Mouse (Mus musculus): ENCODE results near the gene Gm44596.

Gene Gm44596

GRCm38 (mm10) chr6:128429300-128429699 lies 54.0 kb downstream of the Gm44596 start:
- no peak for DNase-seq (ENCODE audit: low spot score)

DNA sequence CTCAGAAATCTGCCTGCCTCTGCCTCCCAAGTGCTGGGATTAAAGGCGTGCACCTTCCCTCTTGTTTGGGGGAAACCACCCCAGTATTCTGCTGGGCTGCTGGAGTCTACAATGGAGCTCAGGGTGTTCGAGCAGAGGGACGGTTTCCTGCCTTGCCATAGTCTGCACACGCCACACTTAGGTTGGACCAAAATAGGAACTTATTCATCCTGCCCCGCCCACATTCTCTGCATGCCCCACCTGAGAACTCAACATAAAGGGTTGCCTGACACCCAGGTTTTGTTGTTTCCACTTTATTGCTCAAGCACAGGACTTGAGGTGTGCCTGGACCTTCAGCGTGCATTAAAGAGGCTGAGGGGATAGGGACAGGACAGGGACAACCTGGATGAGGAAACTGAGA lies 54.5 kb downstream of the Gm44596 start:
- no peak for DNase-seq (ENCODE audit: low spot score)

- no peak for DNase-seq (ENCODE audit: low spot score)
Measured at GRCm38 (mm10) chr6:128432356-128432915, 57.1 kb downstream of the Gm44596 start.

DNA sequence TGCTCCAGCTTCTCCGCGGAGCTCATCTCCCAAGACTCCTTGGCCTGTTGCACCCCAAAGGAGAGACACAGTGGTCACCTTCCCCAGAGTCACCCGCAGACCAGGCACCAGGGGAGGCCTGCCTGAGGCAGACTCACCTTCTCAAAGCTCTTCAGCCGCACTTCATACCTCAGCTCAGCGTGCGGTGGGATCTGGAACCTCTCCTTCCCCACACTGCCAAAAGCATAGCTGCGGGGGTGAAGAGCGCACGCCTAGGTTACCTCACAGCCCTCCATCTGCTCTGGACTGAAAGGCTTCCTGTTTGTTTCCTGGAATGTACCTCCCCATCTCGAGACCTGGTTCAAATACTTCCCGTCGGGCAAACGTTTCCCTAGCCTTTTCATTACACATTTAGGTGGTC lies 58.3 kb downstream of the Gm44596 start:
- no peak for DNase-seq (ENCODE audit: low spot score)

DNA sequence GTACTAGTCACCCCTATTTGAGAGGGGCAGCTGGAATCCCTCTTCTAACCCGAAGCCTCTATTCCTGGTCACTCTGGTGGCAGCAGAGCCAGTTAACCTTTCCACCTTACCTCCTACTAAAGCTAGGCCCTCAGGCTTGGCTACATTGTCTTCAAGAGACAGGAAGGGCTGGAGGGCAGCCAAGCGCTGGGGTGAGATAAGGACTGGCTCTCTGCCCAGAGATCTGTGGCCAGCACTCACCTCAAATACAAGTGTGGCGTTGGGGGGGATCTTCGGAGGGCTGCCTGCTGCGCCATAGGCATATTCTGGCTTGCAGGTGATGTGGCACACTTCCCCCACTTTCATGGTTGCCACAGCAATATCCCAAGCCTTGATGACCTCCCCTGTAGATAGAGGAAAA lies 60.2 kb downstream of the Gm44596 start:
- peak; percentile 92 for DNase-seq (ENCODE audit: low spot score)

- DNase-seq (ENCODE audit: low spot score), result no peak
Measured at GRCm38 (mm10) chr6:128436356-128437005, 61.2 kb downstream of the Gm44596 start.

DNA sequence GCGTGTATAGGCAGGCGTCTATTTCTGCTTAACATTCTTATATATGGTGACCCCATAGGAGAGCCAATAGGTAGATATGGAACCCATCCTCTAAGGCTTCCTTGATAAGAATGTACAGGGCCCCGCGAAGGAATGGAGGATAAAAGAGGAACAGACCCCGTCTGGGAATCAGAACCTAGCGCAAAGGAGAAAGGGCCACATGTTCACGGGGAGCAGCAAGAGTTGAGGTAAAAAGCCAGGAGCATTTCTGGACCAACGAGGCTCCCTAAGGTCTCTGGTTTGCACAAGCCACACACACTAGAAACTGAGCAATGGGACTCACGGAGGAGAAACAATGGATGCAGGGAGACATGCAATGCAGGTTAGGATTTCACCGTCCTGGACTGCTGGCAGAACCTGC lies 62.0 kb downstream of the Gm44596 start:
- no peak for DNase-seq (ENCODE audit: low spot score)

GRCm38 (mm10) chr6:128437731-128438316 lies 62.5 kb downstream of the Gm44596 start:
- DNase-seq (ENCODE audit: low spot score), result peak; percentile 77

DNA sequence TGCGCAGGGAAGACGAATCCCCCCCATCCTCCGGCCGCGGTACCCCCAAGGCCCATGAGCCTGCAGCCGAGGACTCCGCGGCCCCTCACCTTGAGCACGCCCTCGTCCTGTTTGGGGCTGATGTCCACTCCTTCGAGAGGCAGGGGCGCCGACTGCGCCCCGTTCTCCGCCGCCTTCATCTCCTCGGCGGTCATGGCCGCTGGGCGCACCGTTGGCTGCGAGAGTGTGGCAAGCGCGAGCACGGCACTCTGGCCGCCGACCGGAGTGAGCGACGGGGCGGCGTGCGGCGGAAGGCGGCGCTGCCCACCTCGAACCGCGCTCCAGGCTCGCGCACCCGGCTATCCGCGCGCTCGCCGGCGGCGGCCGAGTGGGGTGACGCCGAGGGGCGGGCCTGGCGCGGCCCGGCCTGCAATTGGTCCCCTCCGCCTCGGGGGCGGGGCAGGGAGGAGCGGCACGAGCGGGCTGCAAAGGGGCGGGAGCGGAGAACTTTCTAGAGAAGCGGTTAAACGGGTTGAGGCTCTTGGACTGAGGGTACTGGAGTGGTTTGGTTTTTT lies 63.1 kb downstream of the Gm44596 start, which contains the start of gene Fkbp4:
Gene Fkbp4 (minus strand): TSS at position 361 of the 554 bp plus-strand sequence.
- DNase-seq (ENCODE audit: low spot score), result peak; percentile 97

DNA sequence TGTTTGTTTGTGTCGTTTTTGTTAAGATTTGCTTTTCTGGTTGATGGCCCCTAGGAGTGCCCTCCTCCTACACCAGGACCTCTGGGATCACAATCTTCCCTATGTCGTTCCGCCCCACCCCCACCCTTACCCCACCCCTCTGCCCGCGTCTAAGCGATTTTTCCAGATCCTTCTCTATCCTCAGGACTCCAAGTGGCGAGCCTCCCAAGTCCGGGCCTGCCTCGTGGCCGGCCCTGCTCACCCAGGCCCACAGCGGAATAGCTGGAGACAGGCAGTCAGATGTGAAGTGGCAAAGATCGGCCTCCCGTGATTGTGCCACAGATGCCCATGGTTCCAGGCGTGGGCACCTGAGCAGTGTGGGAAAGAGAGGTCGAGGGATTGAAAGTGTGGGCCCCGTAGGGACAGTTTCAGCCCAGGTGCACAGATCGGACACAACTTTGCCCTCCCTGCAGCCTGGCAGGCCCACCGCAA lies 63.6 kb downstream of the Gm44596 start:
- DNase-seq (ENCODE audit: low spot score), result no peak

DNA sequence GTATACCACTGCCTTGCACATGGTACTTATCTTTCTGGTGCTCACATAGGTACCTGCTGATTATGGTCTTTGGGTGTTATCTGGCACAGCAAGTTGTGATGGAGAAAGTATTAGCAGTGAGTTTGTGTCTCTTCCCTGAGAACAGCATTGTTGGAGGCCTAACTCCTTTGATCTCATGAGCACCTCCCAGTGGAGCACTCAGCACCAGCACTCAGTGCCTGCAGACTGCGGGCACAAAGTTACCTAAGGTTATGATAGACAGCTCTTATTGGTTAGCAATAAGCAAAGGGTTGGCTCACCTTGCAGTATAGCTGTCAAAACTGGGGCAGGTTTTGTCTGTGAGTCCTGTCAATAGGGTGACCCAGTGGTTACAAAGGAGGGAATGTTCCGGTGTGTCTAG lies 64.9 kb downstream of the Gm44596 start:
- no peak for DNase-seq (ENCODE audit: low spot score)

DNA sequence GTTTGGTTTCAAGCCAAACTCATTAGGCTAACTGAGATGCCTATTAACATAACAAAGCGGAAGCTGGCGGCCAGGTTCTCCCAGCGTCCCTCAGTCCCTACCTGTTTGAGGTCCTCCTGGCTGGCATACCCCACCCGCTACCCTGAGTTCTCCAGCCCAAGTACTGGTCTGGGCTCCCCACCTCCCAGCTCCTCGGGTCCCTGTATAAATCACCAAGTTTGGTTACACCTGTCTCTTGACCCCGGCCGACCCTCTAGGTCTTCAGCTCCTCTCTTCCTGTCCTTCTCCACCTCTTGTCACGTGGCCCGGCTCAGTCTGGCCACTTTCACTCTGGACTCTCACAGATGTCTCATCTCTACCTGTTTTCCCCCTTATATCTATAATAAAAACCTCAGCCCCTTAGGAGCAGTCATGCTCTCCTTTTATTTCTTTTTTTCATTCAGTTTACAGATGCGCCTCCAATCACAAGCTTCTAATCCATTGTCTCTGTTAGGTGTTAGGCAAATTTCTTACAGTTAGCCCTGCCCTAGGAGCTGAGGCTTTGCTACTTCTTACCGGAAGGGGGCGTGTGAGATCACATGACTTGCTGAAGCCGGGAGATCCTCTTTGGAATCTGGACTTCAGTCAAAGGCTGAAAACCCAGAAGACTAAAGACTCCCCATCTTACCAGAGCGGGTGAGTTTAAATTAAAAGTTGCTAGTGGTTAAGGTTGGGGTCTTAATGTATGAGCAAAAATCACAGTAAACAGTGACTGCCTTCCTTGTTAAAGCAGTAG lies 70.6 kb downstream of the Gm44596 start:
- DNase-seq (ENCODE audit: low spot score), result no peak

- no peak for DNase-seq (ENCODE audit: low spot score)
Measured at GRCm38 (mm10) chr6:128447063-128447462, 71.8 kb downstream of the Gm44596 start.

GRCm38 (mm10) chr6:128455835-128456605 lies 80.7 kb downstream of the Gm44596 start:
- DNase-seq (ENCODE audit: low spot score), result no peak
